Mouse (Mus musculus): Measurements from ENCODE around the gene Rpl29. TPM values are rescaled to one million over a fixed set of nuclear protein-coding genes. Genes with fewer than 3 reads are reported as not detected.
A peak's percentile ranks its signal among the peaks of the same experiment; 100 is the strongest.

Gene Rpl29
- polyA plus RNA-seq, 1 experiment from 2014 or later = 723 TPM

DNA sequence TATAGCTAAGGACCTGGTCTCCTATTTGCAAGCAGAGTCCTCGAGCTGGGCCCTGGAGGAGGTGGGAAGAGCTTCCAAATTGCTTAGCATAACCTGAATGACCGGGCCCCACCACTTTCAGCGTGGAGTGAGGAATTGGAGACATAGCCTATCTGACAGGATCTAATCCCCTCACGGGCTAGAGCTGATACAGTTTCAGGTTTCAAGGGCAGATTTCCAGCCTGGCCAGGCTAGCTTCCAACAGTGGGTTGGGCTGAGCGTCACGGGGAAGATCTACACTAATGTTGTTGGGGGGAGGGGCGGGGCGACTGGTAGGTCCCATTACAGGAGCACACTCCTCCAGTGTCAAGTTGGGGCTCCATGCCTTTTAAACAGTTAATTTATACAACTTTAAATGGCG, 21.4 kb downstream of the Rpl29 start:
- Histone ChIP-seq H3K27ac (no peak overlapping the region), H3K9ac (no peak overlapping the region)
- no peak for ATAC-seq (ENCODE audit: low FRiP score)

DNA sequence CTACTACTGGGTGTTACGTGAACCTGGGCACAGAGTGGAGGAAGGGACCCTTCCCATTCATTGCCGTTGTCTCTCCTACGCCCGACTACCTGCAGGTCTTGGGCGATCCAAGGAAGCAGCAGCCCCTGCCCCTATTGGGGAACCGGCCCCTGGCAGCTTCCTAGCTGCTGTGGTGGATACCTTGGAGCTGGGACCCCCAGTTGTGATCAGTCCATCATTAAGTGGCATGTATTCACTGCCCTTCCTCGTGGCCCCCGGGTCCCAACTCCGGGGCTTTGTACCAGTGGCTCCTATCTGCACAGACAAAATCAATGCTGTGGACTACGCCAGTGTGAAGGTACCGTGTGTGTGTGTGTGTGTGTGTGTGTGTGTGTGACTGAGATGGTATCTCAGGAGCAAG, 22.0 kb downstream of the Rpl29 start:
- no peak overlapping the region for H3K27ac ChIP-seq
- H3K9me3 ChIP-seq (replicated peaks) = no peaks in the 10 kb centered on the region
- H3K36me3 ChIP-seq = no peaks in the 10 kb centered on the region
- ATAC-seq (ENCODE audit: low FRiP score) = no peak
- peak overlapping the region; percentile 38 for H3K9ac ChIP-seq
- 70% methylated on average over 11 of the region's 11 CpGs for WGBS
- H3K4me2 ChIP-seq (replicated peaks) = no peak overlapping the region
- H3K4me1 ChIP-seq = peaks cover 69% of the 10 kb centered on the region
- H3K27me3 ChIP-seq = no peaks in the 10 kb centered on the region
- H3K4me3 ChIP-seq = no peak overlapping the region

More for the DNA sequence above, 21.4 kb downstream of the Rpl29 start:
- Histone ChIP-seq H3K4me2 (replicated peaks) (no peak overlapping the region), H3K36me3 (no peaks in the 10 kb centered on the region), H3K9me3 (replicated peaks) (no peaks in the 10 kb centered on the region), H3K4me3 (no peak overlapping the region), H3K27me3 (no peaks in the 10 kb centered on the region), H3K4me1 (peaks cover 67% of the 10 kb centered on the region)
- 32% methylated on average over 9 of the region's 9 CpGs for whole genome bisulfite sequencing

DNA sequence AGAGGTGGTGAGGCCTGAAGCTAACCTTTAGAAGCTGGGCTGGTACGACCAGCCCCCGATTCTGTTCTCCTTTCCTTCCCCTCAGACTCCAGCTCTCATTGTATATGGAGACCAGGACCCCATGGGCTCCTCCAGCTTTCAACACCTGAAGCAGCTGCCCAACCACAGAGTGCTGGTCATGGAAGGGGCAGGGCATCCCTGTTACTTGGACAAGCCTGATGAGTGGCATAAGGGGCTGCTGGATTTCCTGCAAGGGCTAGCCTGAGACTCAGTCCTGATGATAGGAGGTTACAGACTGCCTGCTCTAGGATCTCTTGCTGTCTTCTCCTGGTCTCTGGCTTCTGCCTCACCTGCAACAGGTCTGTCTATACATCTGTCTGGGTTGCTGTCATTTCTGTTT, 22.6 kb downstream of the Rpl29 start:
- Histone ChIP-seq H3K27ac (no peak overlapping the region), H3K9ac (peak overlapping the region; percentile 97; the same call in 1 of the 2 replicates), H3K36me3 (no peaks in the 10 kb centered on the region), H3K4me2 (replicated peaks) (peak overlapping the region; percentile 99; the same call in 1 of the 2 replicates), H3K9me3 (replicated peaks) (no peaks in the 10 kb centered on the region), H3K4me1 (peaks cover 73% of the 10 kb centered on the region), H3K4me3 (no peak overlapping the region), H3K27me3 (no peaks in the 10 kb centered on the region)
- no peak for ATAC-seq (ENCODE audit: low FRiP score)
- WGBS = 89% methylated on average over 2 of the region's 2 CpGs

DNA sequence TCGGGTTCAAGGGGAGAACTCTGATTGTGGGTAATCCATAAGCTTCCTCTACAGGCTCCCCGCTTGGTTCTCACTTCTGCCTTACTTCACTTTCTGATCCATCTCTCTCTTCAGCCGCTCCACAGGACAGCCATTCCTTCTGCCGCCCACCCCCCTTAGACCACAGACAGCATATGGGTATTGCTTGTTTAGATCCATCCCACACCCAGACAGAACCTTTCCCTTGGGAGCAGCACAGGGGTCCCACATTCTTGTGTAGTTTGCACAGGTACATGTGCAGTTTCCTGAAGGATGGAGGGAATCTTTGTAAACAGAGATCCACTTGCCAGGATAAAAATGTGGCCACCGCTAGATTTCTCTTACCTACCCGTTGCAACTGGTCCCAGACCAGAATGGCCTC, 23.1 kb downstream of the Rpl29 start:
- peaks cover 74% of the 10 kb centered on the region for H3K4me1 ChIP-seq
- no peak for ATAC-seq (ENCODE audit: low FRiP score)
- H3K4me2 ChIP-seq (replicated peaks) = peak overlapping the region; percentile 99
- no peaks in the 10 kb centered on the region for H3K9me3 ChIP-seq (replicated peaks)
- H3K27me3 ChIP-seq = no peaks in the 10 kb centered on the region
- 18% methylated on average over 6 of the region's 6 CpGs for WGBS
- H3K4me3 ChIP-seq = peak overlapping the region; percentile 77; the same call in 1 of the 2 replicates
- peak overlapping the region; percentile 97 for H3K9ac ChIP-seq
- H3K27ac ChIP-seq = peak overlapping the region; percentile 96
- H3K36me3 ChIP-seq = no peaks in the 10 kb centered on the region

DNA sequence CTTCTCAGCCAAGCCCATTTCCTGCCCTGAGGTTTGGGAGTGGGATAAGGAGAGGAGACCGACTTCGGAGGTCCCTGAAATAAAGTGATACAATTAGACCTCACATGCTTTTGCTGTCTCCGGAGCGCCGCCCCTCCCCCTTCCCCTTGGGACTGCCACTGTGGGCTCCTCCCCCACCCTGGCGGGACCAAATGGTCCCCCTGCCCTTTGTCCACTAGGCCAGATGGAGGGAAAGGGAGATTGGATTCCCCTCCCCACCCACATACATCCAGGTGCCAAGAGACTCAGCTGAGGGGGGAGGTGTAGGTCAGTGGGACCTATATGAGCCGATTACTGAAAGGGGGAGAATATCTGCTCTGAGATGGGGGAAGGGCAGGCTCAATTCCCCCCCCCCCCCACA, 23.6 kb downstream of the Rpl29 start:
- Histone ChIP-seq H3K36me3 (peaks cover under 1% of the 10 kb centered on the region; the same call in 1 of the 2 replicates), H3K4me1 (peaks cover 75% of the 10 kb centered on the region), H3K27me3 (no peaks in the 10 kb centered on the region), H3K9me3 (replicated peaks) (no peaks in the 10 kb centered on the region), H3K4me2 (replicated peaks) (peak overlapping the region; percentile 99), H3K4me3 (peak overlapping the region; percentile 77), H3K27ac (peak overlapping the region; percentile 96), H3K9ac (peak overlapping the region; percentile 97)
- ATAC-seq (ENCODE audit: low FRiP score) = peak; percentile 7; the same call in 1 of the 2 replicates
- WGBS = 0% methylated on average over 6 of the region's 7 CpGs

GRCm38 (mm10) chr9:106453271-106454070, 24.2 kb downstream of the Rpl29 start, which contains the start of gene Pcbp4:
Gene Pcbp4 (plus strand): TSS chr9:106453291.
- peak within 1 kb of the TSS; percentile 77 for H3K4me3 ChIP-seq
- peak within 1 kb of the TSS; percentile 99 for H3K4me2 ChIP-seq (replicated peaks)
- peaks cover 6% of the 10 kb centered on the region; the same call in 1 of the 2 replicates for H3K36me3 ChIP-seq
- H3K27ac ChIP-seq = peak within 1 kb of the TSS; percentile 96
- WGBS = 1% methylated on average over 47 of the region's 74 CpGs
- peak; percentile 68 for ATAC-seq (ENCODE audit: low FRiP score)
- H3K9me3 ChIP-seq (replicated peaks) = no peaks in the 10 kb centered on the region
- H3K9ac ChIP-seq = peak within 1 kb of the TSS; percentile 97
- no peaks in the 10 kb centered on the region for H3K27me3 ChIP-seq
- H3K4me1 ChIP-seq = peaks cover 75% of the 10 kb centered on the region

GRCm38 (mm10) chr9:106454071-106454761, 25.0 kb downstream of the Rpl29 start:
- Histone ChIP-seq H3K27ac (peak overlapping the region; percentile 96), H3K27me3 (no peaks in the 10 kb centered on the region), H3K4me3 (peak overlapping the region; percentile 77), H3K9me3 (replicated peaks) (no peaks in the 10 kb centered on the region), H3K36me3 (peaks cover 7% of the 10 kb centered on the region; the same call in 1 of the 2 replicates), H3K4me1 (peaks cover 76% of the 10 kb centered on the region), H3K4me2 (replicated peaks) (peak overlapping the region; percentile 99), H3K9ac (peak overlapping the region; percentile 97)
- ATAC-seq (ENCODE audit: low FRiP score) = peak; percentile 7; the same call in 1 of the 2 replicates
- WGBS = 2% methylated on average over 11 of the region's 20 CpGs

- Histone ChIP-seq H3K4me3 (peak overlapping the region; percentile 77), H3K27me3 (no peaks in the 10 kb centered on the region), H3K27ac (peak overlapping the region; percentile 96), H3K4me1 (peaks cover 82% of the 10 kb centered on the region), H3K9ac (peak overlapping the region; percentile 97), H3K4me2 (replicated peaks) (peak overlapping the region; percentile 99), H3K36me3 (peaks cover 13% of the 10 kb centered on the region), H3K9me3 (replicated peaks) (no peaks in the 10 kb centered on the region)
- WGBS = 2% methylated on average over 17 of the region's 17 CpGs
- peak; percentile 33 for ATAC-seq (ENCODE audit: low FRiP score)
These were observed 25.8 kb downstream of the Rpl29 start for GRCm38 (mm10) chr9:106454888-106455681.

- no peaks in the 10 kb centered on the region for H3K9me3 ChIP-seq (replicated peaks)
- peak; percentile 8; the same call in 1 of the 2 replicates for ATAC-seq (ENCODE audit: low FRiP score)
- peaks cover 81% of the 10 kb centered on the region for H3K4me1 ChIP-seq
- H3K27ac ChIP-seq = peak overlapping the region; percentile 96
- peak overlapping the region; percentile 99 for H3K4me2 ChIP-seq (replicated peaks)
- peaks cover 28% of the 10 kb centered on the region for H3K36me3 ChIP-seq
- peak overlapping the region; percentile 77 for H3K4me3 ChIP-seq
- 25% methylated on average over 14 of the region's 15 CpGs for WGBS
- H3K9ac ChIP-seq = peak overlapping the region; percentile 97
- no peaks in the 10 kb centered on the region for H3K27me3 ChIP-seq
These were observed 27.3 kb downstream of the Rpl29 start for GRCm38 (mm10) chr9:106456325-106457162.

- H3K27ac ChIP-seq = peak overlapping the region; percentile 96
- no peaks in the 10 kb centered on the region for H3K9me3 ChIP-seq (replicated peaks)
- no peak for ATAC-seq (ENCODE audit: low FRiP score)
- H3K4me3 ChIP-seq = peak overlapping the region; percentile 77
- peaks cover 34% of the 10 kb centered on the region for H3K36me3 ChIP-seq
- H3K4me1 ChIP-seq = peaks cover 75% of the 10 kb centered on the region
- WGBS = 33% methylated on average over 9 of the region's 9 CpGs
- H3K4me2 ChIP-seq (replicated peaks) = peak overlapping the region; percentile 99
- peak overlapping the region; percentile 97 for H3K9ac ChIP-seq
- H3K27me3 ChIP-seq = no peaks in the 10 kb centered on the region
These were observed 27.9 kb downstream of the Rpl29 start for GRCm38 (mm10) chr9:106457163-106457559.

GRCm38 (mm10) chr9:106457920-106458319, 28.7 kb downstream of the Rpl29 start:
- peaks cover 67% of the 10 kb centered on the region for H3K4me1 ChIP-seq
- ATAC-seq (ENCODE audit: low FRiP score) = no peak
- 58% methylated on average over 5 of the region's 5 CpGs for WGBS
- no peak overlapping the region for H3K4me3 ChIP-seq
- peaks cover 42% of the 10 kb centered on the region for H3K36me3 ChIP-seq
- H3K27me3 ChIP-seq = no peaks in the 10 kb centered on the region
- peak overlapping the region; percentile 96 for H3K27ac ChIP-seq
- H3K4me2 ChIP-seq (replicated peaks) = peak overlapping the region; percentile 99
- peak overlapping the region; percentile 97 for H3K9ac ChIP-seq
- no peaks in the 10 kb centered on the region for H3K9me3 ChIP-seq (replicated peaks)
